Mouse (Mus musculus) cerebellum, postnatal 4 days (tissue): ENCODE data around the gene Stxbp6.
"Not testable (repeated sequence)": the region's sequence is repeated elsewhere in the genome, so short reads cannot be mapped to it uniquely, and the experiment has no call there.

Source experiments
- DNase-seq, 2 experiments: peaks; one replicate each; pipeline ENCODE4 v3.0.0; 2022; ENCODE audit warnings: low spot score in 2 of 2, mixed read lengths in 1 of 2

Gene Stxbp6

DNA sequence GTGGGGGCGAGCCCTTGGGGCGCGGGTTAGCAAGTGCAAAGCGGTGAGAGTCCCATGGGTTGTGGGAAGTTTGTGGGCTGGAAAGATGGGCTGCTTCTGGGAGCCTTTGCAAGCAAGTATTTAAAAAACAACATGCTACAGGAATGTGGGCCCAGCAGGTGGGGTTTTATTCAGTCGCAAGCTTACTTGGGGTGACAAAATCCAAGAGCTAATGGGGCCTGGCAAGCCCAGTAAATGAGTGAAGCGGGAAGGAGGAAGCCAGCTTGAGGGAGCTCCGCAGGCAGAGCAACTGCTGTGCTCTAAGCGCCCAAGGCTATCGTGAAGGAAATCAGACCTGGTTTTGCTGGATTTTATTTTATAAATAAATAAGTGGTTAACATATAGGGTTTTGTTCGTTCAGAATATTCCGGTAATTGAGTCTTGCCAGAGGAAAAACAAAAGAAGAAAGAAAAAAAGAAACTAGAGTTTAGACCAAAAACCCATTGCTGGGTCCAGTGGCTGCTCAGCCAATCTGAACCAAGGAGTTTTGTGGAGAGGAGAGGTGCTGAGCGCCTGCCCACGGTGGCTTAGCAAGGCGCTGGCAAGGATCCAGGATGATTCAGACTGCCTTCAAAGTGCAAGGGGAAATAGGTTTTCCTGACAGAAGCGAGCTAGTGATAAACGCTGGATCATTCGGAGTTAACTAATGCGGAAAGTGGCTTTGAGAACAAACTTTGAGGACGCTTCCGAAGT, at the start of gene Stxbp6:
Gene Stxbp6 (minus strand): TSS at position 99 of the 732 bp plus-strand sequence.
- DNase-seq, result peak; percentile 31 to 52

GRCm38 (mm10) chr12:45102954-45103353, 28.4 kb upstream of the Stxbp6 start:
- DNase-seq, result not testable (repeated sequence)

GRCm38 (mm10) chr12:45093732-45094131, 19.2 kb upstream of the Stxbp6 start:
- no peak for DNase-seq

DNA sequence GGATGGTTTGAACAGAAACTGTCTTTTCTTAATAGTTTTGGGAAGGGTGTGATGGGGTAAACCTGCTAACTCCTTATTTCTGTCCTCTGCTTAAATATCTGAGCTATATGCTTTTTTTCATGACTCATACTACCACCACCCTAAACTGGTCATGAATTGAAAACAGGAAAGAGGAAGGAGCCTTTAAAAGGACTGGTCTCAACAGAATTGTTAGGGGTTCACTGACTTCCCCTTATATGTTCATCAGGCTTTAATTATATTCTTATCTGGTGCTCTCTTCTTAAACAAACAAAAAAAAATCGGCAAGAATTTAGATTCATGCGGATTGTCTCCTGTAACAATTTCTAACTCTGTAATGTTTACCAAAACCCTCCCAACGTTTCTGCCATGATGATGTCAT, 17.9 kb upstream of the Stxbp6 start:
- DNase-seq, result no peak

DNA sequence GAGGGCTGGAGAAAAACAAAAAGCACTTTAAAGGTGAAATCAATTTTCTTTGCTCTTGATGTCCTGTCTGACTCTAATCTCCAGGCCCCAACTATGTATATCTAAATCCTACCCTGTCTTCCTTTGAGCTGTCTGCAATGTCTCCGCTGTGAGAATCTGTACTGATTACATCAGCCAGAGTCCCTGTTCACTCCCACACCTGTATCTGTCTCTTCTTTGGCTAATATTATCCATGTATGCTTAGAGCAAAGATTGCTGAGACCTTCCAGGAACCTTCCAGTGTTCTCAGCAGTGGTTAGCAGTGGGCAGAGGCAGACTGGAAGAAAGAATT, 8.6 kb upstream of the Stxbp6 start:
- no peak for DNase-seq

DNA sequence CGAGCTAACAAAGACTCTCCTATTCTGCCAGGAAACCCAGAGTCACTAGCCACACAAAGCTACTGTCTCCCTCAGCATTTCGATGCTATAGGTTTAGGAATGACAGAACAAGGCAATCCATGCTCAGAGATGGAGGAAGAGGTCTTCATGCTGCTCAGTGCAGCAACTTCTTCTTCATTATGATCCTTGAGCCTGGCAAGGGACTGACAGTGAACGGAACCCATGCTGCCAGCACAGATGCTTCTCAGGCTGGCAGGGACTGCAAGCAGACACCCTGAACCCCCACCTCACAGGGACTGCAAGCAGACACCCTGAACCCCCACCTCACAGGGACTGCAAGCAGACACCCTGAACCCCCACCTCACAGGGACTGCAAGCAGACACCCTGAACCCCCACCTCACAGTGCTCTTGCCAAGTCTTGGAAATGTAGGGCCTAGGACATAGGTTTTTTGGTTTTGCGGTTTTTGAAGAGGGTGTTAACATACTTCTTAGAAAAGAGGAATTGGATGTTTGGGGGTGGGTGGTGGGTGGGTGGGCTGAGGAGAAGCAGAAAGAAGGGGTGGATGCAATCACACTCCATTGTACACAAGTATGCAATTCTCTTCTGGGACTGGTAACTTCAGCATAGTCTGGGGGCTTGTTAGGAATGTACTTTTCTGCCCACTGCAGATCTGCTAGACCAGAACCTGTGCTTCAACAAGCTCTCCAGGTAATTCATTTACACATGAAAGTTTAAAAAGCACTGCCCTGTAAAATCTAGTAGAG, 8.1 kb upstream of the Stxbp6 start:
- DNase-seq, result no peak

DNA sequence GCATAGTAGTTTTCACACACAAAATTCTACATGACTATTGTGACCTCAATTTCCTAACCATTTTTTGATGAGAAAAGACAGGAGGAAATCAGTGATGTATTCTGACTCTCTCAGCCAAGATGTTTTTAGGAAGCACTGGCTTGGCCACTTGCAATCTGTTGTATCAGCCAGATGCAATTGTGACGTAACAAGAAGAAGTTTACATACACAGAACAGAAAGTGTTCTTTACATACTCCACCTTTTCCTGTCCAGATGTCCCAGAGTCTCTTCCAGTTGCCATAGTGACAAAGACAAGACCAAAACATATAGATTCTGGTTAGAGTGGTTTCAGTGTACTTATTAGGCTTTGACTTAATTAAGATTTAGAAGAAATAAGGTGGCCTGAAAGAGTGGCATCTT, 7.1 kb upstream of the Stxbp6 start:
- no peak for DNase-seq

DNA sequence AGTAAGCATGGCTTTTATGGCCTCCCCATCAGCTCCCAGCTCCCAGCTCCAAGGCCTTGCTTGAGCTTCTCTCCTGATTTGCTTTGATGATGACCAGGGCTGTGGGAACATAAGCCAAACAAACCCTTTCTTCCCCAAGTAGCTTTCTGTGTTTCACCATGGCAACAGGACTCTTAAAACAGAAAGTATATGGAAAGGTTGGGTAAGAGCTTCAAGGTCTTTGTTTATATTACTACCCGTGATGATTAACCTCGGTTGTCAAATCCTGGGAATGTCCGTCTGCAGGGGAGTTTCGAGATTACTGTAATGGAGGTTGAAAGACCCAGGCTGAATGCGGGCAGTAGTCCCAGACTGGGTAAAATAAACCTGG, 6.2 kb upstream of the Stxbp6 start:
- DNase-seq, result no peak

- no peak for DNase-seq
Observed at GRCm38 (mm10) chr12:45080036-45080752, 5.7 kb upstream of the Stxbp6 start.

- no peak for DNase-seq
Observed at GRCm38 (mm10) chr12:45075631-45076030, 1.1 kb upstream of the Stxbp6 start.

DNA sequence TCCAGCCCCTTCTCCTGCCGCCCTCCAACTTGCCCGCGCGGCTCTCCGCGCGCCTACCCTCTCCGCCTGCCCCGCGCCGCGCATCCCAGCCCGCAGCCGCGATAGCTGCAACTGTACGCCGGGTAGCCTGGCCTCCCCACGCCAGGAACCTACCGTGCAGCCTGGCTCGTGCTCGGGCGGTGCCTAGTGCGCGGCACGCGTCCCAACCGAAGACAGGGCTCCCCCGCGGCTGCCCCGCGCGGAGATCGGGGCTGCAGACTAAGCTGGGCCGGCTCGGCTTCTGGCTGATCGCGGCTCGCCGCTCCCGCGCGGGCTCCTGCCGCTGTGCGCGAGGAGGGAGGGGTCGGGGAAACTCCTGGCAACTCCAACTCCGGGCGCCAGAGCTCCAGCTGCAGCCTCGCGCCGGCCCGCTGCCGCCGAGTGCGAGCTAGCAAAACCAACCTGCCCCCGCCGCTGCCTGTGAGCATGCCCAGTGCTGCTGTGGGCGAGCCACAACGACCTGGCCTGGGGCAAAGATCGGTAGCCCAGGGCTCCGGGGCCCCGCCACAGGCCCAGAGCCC, 387 bp downstream of the Stxbp6 start:
- DNase-seq, result peak; percentile 38 to 69

DNA sequence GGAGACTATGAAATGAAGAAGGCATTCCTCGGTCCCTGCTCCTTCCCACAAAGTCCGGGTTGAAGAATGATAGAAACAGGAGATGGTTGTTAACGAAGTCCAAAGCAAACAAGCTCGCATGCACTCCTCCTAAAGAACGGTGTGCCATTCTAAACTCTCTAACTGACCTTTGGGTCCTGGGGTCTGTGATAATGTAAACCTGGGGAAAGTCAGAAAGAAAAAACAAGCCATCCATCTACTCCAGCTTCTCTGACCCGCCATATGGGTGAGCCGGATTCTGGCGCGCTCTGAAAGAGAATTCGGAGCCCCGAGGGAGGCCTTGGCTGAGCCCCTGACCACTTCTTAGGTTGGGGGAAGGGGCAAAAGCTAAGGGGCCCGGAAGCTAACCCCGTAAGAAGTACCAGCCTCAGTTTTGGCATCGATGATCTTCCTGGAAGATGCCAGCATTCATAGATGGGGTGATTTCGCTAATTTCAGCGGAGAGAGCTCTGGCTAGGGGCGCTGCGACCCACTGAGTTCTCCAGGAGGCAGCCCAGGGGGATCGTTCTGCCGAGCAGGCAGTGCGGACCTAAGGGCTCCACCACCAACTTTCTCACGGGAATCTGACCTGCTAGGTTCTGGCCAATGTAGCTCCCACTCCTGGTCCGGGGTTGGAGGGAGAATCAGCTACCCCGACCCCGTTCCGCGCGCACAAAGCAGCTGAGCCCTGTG, 1.0 kb downstream of the Stxbp6 start:
- peak in 1 of 2 experiments; percentile 29 for DNase-seq

- DNase-seq, result no peak
Observed at GRCm38 (mm10) chr12:45072185-45072584, 2.3 kb downstream of the Stxbp6 start.

- no peak for DNase-seq
Observed at GRCm38 (mm10) chr12:45070186-45070585, 4.3 kb downstream of the Stxbp6 start.

GRCm38 (mm10) chr12:45068145-45068754, 6.3 kb downstream of the Stxbp6 start:
- no peak for DNase-seq

- no peak for DNase-seq
Observed at GRCm38 (mm10) chr12:45067686-45068085, 6.8 kb downstream of the Stxbp6 start.

GRCm38 (mm10) chr12:45067047-45067685, 7.3 kb downstream of the Stxbp6 start:
- DNase-seq, result no peak

DNA sequence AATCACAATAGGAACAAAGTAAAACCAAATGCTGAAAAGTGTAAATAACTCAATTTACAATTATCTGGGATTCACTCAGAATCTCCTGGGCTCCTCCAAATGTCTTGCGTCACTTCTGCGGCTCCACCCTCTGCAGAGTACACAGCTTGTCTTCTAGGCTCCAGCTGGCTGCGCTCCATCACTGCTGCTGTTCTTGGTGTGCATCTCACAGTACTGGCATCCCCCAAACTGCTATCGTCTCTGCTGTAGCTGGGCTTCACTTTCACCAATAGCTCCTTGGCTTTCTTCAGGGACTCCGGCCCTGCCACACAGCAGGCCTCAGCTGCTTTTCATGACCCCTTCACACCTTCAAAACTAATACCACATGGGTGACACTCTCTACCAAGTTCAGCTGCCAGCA, 10.9 kb downstream of the Stxbp6 start:
- peak in 1 of 2 experiments; percentile 26 for DNase-seq

DNA sequence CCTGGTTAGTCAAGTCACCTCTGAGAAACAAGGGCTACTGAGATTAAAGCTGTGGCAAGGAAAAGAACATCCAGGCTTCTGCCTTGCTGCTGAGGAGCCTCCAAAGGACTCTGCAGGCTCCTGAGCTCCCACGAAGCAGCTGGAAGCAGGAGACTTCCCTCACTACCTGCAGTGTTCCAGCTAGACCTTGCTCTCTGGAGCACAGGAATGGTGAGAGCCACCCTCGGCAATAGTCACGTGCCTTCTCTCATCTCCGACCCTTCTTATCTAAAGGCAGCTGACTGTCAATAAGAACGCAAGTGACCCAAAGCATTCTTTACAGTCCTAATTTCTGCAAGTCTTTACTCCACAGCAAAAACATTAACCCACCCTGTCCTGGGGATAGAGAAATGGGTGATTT, 13.2 kb downstream of the Stxbp6 start:
- no peak for DNase-seq

DNA sequence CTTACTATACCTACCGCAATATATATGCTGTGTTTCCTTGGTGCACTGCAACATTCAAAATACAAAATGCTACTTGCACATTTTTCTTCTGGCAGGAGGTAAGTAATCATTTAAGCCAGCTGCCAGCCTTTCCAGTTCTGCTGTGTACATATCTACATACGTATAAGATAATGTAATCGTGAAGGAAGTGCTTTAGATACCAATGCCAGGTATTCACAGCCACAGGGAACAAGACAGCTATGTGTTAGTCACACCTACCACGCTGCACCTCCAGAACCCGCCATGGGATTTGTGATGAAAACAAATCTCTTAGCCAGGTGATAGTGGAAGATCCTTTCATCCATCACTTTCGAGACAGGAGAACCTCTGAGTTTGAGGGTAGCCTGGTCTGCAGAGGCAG, 13.7 kb downstream of the Stxbp6 start:
- no peak for DNase-seq

DNA sequence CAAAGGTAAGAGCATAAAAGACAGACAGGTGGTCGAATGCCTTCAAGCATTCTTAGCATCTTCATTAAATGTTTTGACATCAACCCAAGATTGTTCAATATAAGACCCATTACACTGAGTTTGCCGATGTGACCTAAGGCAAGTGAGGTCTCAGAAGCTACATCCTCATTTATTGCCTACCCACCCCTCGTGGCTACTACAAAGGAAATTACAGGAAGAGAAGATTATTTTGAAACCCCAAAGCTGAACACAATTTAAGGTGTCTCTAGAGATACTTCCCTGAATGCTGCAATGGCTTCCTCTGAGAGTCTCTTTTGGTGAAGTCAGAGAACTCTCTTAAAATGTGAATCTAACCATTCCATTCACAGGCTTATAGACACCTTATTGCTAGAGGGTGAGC, 16.5 kb downstream of the Stxbp6 start:
- no peak for DNase-seq
